Mouse (Mus musculus): ENCODE data around the gene Gja5. TPM values are rescaled to one million over a fixed set of nuclear protein-coding genes. Genes with fewer than 3 reads are reported as not detected.

Gja5 gene
- polyA plus RNA-seq, 1 experiment from 2014 or later: 2.9 TPM

DNA sequence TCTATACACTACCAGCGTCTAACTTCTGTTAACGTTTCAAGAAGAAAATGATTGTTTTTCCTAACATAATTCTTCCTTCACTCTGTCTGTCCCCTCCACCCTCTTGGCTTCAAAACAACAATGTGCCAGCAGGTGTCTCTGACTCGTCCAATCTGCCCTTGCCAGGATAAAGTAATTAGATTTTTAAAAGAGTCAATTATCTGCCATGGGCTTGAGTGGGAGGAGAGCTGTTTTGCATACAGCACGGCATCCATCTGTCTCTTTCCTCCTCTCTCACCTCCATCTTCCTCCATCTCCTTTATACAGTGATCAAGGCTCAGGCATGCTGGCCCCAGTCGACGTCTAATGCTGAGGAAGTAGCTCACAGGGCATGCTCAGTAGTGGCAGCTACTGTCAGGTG, 132.6 kb downstream of the Gja5 start:
- Histone ChIP-seq H3K27me3 (replicated peaks; ENCODE audit: control insufficient read depth, insufficient read depth, low read length) (no peaks in the 10 kb centered on the region), H3K9ac (replicated peaks; ENCODE audit: low read depth, low read length) (no peak overlapping the region), H3K27ac (ENCODE audit: low read length) (no peak overlapping the region), H3K4me3 (replicated peaks; ENCODE audit: low read length) (no peak overlapping the region), H3K4me2 (ENCODE audit: low read length) (no peak overlapping the region), H3K36me3 (ENCODE audit: control insufficient read depth, insufficient read depth) (no peaks in the 10 kb centered on the region), H3K9me3 (ENCODE audit: control insufficient read depth, low read length) (no peaks in the 10 kb centered on the region), H3K4me1 (replicated peaks; ENCODE audit: control insufficient read depth, insufficient read depth, low read length) (0 out of 2 replicates have a peak, but pooled peaks cover 8% of the 10 kb centered on the region)
- 12% methylated on average over 6 of the region's 6 CpGs for WGBS
- ATAC-seq: peak; percentile 85

DNA sequence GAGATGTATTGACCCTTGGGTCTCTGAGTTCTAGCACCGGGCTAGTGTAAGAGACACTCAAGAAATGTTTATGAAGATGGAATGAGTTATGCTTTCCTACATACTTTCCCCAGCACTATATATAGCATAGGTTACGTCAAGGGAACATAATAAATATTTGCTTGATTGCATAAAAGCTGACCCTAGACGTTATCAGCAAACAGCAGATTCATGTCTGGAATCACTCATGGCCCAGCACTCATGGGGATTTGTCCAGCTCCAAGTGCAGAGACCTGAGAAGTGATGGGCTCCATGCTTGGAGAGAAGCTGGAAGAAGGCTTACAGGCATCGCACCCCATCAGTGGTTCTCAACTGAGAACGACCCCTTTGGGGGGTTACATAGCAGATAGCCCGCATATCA, 135.2 kb downstream of the Gja5 start:
- no peak overlapping the region for H3K4me2 ChIP-seq (ENCODE audit: low read length)
- H3K36me3 ChIP-seq (ENCODE audit: control insufficient read depth, insufficient read depth): no peaks in the 10 kb centered on the region
- no peaks in the 10 kb centered on the region for H3K9me3 ChIP-seq (ENCODE audit: control insufficient read depth, low read length)
- no peak overlapping the region for H3K9ac ChIP-seq (replicated peaks; ENCODE audit: low read depth, low read length)
- H3K27ac ChIP-seq (ENCODE audit: low read length): no peak overlapping the region
- no peaks in the 10 kb centered on the region for H3K27me3 ChIP-seq (replicated peaks; ENCODE audit: control insufficient read depth, insufficient read depth, low read length)
- whole genome bisulfite sequencing: 91% methylated on average over 6 of the region's 6 CpGs
- no peak for ATAC-seq
- no peak overlapping the region for H3K4me3 ChIP-seq (replicated peaks; ENCODE audit: low read length)
- H3K4me1 ChIP-seq (replicated peaks; ENCODE audit: control insufficient read depth, insufficient read depth, low read length): 0 out of 2 replicates have a peak, but pooled peaks cover 4% of the 10 kb centered on the region

DNA sequence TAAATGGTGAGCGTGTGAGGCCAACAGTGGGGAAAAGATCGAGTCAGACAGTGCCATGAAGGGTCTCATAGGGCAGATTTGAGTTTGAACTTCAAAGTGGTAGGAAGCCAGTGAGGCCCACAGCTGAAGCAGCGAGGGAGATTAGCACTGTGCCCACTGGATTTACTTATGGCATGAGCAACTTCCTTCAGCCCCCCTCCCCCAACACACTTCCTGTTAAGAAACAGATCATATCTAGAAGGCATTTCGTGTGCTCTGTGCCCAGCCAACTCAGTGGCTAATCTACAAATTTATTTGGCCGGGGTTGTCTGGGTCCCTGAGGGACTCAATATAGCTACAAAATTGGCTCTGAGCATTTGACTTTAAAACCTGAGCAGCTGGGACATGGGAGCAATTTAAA, 139.7 kb downstream of the Gja5 start:
- Histone ChIP-seq H3K4me2 (ENCODE audit: low read length) (no peak overlapping the region), H3K9ac (replicated peaks; ENCODE audit: low read depth, low read length) (no peak overlapping the region), H3K27me3 (replicated peaks; ENCODE audit: control insufficient read depth, insufficient read depth, low read length) (no peaks in the 10 kb centered on the region), H3K9me3 (ENCODE audit: control insufficient read depth, low read length) (no peaks in the 10 kb centered on the region), H3K4me1 (replicated peaks; ENCODE audit: control insufficient read depth, insufficient read depth, low read length) (no peaks in the 10 kb centered on the region), H3K4me3 (replicated peaks; ENCODE audit: low read length) (no peak overlapping the region), H3K27ac (ENCODE audit: low read length) (no peak overlapping the region), H3K36me3 (ENCODE audit: control insufficient read depth, insufficient read depth) (no peaks in the 10 kb centered on the region)
- 90% methylated on average over 5 of the region's 5 CpGs for WGBS
- ATAC-seq: no peak

DNA sequence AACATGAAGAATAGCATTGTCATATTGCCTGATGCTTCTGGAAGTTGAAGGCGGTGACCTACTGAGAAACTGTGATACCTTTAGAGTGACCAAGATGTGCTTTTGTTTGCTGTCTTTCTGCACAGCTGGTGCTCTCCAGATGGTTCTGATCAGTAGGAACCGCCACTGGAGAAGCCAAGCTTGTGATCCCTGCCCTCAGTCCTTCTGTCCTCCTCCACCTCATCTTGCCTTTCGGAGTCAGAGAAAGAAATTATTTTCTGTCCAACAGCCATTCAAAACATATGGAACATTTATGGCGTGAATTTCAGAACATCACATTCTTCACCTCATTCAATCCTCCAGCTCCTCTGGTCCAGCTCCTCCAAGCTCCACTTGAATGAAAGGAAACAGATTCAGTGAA, 143.3 kb downstream of the Gja5 start:
- Histone ChIP-seq H3K4me3 (replicated peaks; ENCODE audit: low read length) (no peak overlapping the region), H3K36me3 (ENCODE audit: control insufficient read depth, insufficient read depth) (no peaks in the 10 kb centered on the region), H3K9me3 (ENCODE audit: control insufficient read depth, low read length) (no peaks in the 10 kb centered on the region), H3K27ac (ENCODE audit: low read length) (no peak overlapping the region), H3K27me3 (replicated peaks; ENCODE audit: control insufficient read depth, insufficient read depth, low read length) (no peaks in the 10 kb centered on the region), H3K9ac (replicated peaks; ENCODE audit: low read depth, low read length) (no peak overlapping the region), H3K4me2 (ENCODE audit: low read length) (no peak overlapping the region), H3K4me1 (replicated peaks; ENCODE audit: control insufficient read depth, insufficient read depth, low read length) (peaks cover 8% of the 10 kb centered on the region)
- 92% methylated on average over 4 of the region's 4 CpGs for WGBS
- no peak for ATAC-seq

DNA sequence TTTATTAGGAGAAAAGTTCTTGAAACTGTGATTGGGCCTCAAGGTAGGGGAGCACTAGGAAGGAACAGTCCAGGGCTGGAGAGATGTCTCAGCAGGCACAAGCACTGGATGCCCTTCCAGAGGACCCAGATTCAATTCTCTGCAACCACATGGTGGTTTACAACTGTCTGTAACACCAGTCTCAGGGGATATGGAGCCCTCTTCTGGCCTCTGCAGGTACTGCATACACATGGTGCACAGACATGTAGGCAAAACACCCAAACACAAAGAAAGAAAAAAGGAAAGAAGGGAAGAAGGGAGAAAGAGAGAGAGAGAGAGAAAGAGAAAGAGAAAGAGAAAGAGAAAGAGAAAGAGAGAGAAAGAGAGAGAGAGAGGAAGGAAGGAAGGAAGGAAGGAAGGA, 143.9 kb downstream of the Gja5 start:
- no peaks in the 10 kb centered on the region for H3K9me3 ChIP-seq (ENCODE audit: control insufficient read depth, low read length)
- no peak overlapping the region for H3K27ac ChIP-seq (ENCODE audit: low read length)
- H3K4me2 ChIP-seq (ENCODE audit: low read length): no peak overlapping the region
- H3K4me1 ChIP-seq (replicated peaks; ENCODE audit: control insufficient read depth, insufficient read depth, low read length): peaks cover 8% of the 10 kb centered on the region
- no peaks in the 10 kb centered on the region for H3K27me3 ChIP-seq (replicated peaks; ENCODE audit: control insufficient read depth, insufficient read depth, low read length)
- H3K4me3 ChIP-seq (replicated peaks; ENCODE audit: low read length): no peak overlapping the region
- ATAC-seq: no peak
- no peak overlapping the region for H3K9ac ChIP-seq (replicated peaks; ENCODE audit: low read depth, low read length)
- no peaks in the 10 kb centered on the region for H3K36me3 ChIP-seq (ENCODE audit: control insufficient read depth, insufficient read depth)

DNA sequence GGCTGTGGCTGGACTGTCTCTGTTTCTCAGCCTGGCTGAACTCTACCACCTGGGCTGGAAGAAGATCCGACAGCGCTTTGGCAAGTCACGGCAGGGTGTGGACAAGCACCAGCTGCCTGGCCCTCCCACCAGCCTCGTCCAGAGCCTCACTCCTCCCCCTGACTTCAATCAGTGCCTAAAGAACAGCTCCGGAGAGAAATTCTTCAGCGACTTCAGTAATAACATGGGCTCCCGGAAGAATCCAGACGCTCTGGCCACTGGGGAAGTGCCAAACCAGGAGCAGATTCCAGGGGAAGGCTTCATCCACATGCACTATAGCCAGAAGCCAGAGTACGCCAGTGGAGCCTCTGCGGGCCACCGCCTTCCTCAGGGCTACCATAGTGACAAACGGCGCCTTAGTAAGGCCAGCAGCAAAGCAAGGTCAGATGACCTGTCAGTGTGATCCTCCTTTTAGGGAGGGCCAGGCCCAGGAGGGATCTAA, 146.8 kb downstream of the Gja5 start:
- Histone ChIP-seq H3K4me1 (replicated peaks; ENCODE audit: control insufficient read depth, insufficient read depth, low read length) (peaks cover 8% of the 10 kb centered on the region), H3K4me3 (replicated peaks; ENCODE audit: low read length) (no peak overlapping the region), H3K27me3 (replicated peaks; ENCODE audit: control insufficient read depth, insufficient read depth, low read length) (no peaks in the 10 kb centered on the region), H3K36me3 (ENCODE audit: control insufficient read depth, insufficient read depth) (no peaks in the 10 kb centered on the region), H3K9ac (replicated peaks; ENCODE audit: low read depth, low read length) (no peak overlapping the region), H3K4me2 (ENCODE audit: low read length) (no peak overlapping the region), H3K27ac (ENCODE audit: low read length) (no peak overlapping the region), H3K9me3 (ENCODE audit: control insufficient read depth, low read length) (no peaks in the 10 kb centered on the region)
- no peak for ATAC-seq
- WGBS: 68% methylated on average over 13 of the region's 13 CpGs

DNA sequence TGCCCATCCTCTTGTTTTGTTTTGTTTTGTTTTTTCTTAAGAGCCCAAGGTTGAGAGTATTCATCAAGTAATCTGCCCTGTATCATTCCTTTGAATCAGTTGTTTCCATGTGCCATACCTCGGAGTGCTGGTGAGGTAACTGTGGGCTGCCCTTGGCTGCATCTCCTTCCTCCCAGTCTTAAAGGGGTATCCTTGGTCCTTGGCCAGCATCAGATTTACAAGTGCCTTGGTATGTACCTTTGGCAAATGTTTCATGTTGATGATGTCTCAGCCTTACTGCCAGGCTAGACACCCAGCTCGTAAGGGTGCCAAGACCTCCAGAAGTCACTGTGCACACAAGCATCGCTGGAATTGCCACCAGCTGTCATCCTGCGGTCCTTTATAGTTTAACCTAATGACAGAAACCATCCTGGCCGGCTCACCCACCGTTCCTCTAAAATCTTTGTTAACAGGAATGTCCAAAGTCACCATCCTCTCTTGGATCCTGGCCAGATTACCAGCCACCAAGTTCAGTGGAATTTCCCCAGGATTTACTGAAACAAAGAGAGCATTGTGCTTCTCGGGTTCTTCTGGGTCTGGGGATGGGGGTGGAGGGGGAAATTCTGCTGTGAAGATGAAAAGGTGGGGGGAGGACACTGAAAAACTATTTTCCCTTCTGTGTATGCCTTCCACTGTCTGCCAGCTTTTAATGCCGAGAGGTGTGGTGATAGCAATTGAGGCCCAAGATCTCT, 147.7 kb downstream of the Gja5 start:
- no peak for ATAC-seq
- Histone ChIP-seq H3K4me3 (replicated peaks; ENCODE audit: low read length) (no peak overlapping the region), H3K36me3 (ENCODE audit: control insufficient read depth, insufficient read depth) (no peaks in the 10 kb centered on the region), H3K4me1 (replicated peaks; ENCODE audit: control insufficient read depth, insufficient read depth, low read length) (peaks cover 8% of the 10 kb centered on the region), H3K4me2 (ENCODE audit: low read length) (no peak overlapping the region), H3K9me3 (ENCODE audit: control insufficient read depth, low read length) (no peaks in the 10 kb centered on the region), H3K27ac (ENCODE audit: low read length) (no peak overlapping the region), H3K27me3 (replicated peaks; ENCODE audit: control insufficient read depth, insufficient read depth, low read length) (no peaks in the 10 kb centered on the region), H3K9ac (replicated peaks; ENCODE audit: low read depth, low read length) (no peak overlapping the region)
- 22% methylated on average over 8 of the region's 8 CpGs for WGBS

DNA sequence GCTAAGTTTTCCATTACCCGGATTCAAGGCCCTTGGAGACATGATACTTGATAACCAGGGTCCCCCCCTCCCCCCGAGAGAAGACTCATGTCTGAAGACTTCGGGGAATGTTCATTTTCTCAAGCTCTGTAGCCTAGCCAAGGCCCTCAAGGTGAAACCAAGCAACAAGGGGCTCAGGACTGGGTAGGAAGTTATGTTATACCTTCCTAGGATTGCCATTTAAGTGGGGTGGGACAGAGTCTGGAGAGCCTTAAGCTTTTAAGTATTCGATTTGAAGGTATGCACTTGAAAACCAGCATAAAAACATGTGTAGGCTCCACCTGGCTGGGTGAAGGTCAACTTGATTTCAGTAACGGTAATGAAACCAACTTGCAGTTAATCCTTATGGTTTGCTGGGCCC, 154.2 kb downstream of the Gja5 start:
- Histone ChIP-seq H3K4me1 (replicated peaks; ENCODE audit: control insufficient read depth, insufficient read depth, low read length) (no peaks in the 10 kb centered on the region), H3K9ac (replicated peaks; ENCODE audit: low read depth, low read length) (no peak overlapping the region), H3K27me3 (replicated peaks; ENCODE audit: control insufficient read depth, insufficient read depth, low read length) (no peaks in the 10 kb centered on the region), H3K4me2 (ENCODE audit: low read length) (no peak overlapping the region), H3K4me3 (replicated peaks; ENCODE audit: low read length) (no peak overlapping the region), H3K27ac (ENCODE audit: low read length) (no peak overlapping the region), H3K36me3 (ENCODE audit: control insufficient read depth, insufficient read depth) (no peaks in the 10 kb centered on the region), H3K9me3 (ENCODE audit: control insufficient read depth, low read length) (no peaks in the 10 kb centered on the region)
- WGBS: 89% methylated on average over 5 of the region's 5 CpGs
- no peak for ATAC-seq

DNA sequence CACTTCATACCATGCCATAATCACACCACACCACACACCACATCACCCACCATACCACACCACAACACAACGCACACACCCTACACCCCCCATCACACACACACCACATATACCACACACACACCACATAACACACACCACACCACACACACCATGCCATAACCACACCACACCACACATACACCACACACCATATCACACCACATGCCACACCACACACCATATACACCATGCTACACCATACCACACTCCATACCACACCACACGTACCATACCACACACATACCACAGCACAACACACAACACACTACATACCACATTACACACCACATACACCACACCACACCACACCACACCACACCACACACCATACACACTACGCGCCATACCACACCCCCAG, 155.6 kb downstream of the Gja5 start:
- no peak for ATAC-seq
- WGBS: 96% methylated on average over 4 of the region's 4 CpGs
- H3K4me1 ChIP-seq (replicated peaks; ENCODE audit: control insufficient read depth, insufficient read depth, low read length): no peaks in the 10 kb centered on the region
- no peak overlapping the region for H3K27ac ChIP-seq (ENCODE audit: low read length)
- H3K4me2 ChIP-seq (ENCODE audit: low read length): no peak overlapping the region
- H3K36me3 ChIP-seq (ENCODE audit: control insufficient read depth, insufficient read depth): no peaks in the 10 kb centered on the region
- H3K4me3 ChIP-seq (replicated peaks; ENCODE audit: low read length): no peak overlapping the region
- H3K9me3 ChIP-seq (ENCODE audit: control insufficient read depth, low read length): no peaks in the 10 kb centered on the region
- no peaks in the 10 kb centered on the region for H3K27me3 ChIP-seq (replicated peaks; ENCODE audit: control insufficient read depth, insufficient read depth, low read length)
- H3K9ac ChIP-seq (replicated peaks; ENCODE audit: low read depth, low read length): no peak overlapping the region

DNA sequence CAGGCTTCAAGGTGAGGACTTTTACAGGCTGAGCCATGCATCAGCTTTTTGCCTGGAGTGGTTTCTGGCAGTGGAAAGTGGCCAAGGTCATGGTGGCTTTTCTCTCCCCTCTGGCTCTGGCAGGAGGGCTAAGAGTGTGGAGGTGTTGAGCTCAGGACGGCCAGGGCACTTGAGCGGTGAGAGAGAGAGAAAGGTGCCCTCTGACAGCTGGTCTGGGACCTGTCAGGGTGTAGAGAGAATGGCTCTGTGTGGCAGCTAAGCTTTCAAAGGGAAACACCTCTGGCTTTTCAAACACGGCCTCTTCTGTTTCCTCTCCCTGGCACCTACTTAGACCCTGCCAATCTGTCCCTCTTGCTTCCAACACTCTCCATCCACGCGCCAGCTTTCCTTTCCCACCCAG, 158.3 kb downstream of the Gja5 start:
- Histone ChIP-seq H3K4me2 (ENCODE audit: low read length) (no peak overlapping the region), H3K4me1 (replicated peaks; ENCODE audit: control insufficient read depth, insufficient read depth, low read length) (no peaks in the 10 kb centered on the region), H3K36me3 (ENCODE audit: control insufficient read depth, insufficient read depth) (no peaks in the 10 kb centered on the region), H3K9ac (replicated peaks; ENCODE audit: low read depth, low read length) (no peak overlapping the region), H3K9me3 (ENCODE audit: control insufficient read depth, low read length) (no peaks in the 10 kb centered on the region), H3K27me3 (replicated peaks; ENCODE audit: control insufficient read depth, insufficient read depth, low read length) (no peaks in the 10 kb centered on the region), H3K4me3 (replicated peaks; ENCODE audit: low read length) (no peak overlapping the region), H3K27ac (ENCODE audit: low read length) (no peak overlapping the region)
- WGBS: 70% methylated on average over 5 of the region's 5 CpGs
- no peak for ATAC-seq
